Mouse (Mus musculus): ENCODE results near the gene Rpl41. TPM values are rescaled to one million over a fixed set of nuclear protein-coding genes. Genes with fewer than 3 reads are reported as not detected.

The Rpl41 gene
- polyA plus RNA-seq, 1 experiment from 2014 or later, result 5,059 TPM

DNA sequence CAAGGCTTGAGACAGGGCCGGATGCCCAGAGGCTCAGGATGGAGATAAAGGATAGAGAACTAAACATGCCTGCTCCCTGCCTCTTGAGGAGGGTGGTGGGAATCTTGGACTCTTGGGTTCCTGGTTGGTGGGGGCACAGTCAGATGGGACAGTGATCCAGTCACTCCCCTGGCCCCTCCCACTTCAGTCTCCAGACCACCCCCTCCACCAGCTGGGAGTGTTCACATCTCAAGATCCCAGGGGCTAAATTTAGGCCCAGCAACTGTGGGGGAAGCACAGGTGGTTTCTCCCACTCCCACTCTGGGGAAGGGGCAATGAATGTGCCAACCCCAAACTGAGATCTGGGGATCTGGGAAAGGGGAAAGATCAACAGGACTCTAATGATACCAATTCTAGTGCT, 39.0 kb upstream of the Rpl41 start:
- H3K36me3 ChIP-seq (ENCODE audit: control insufficient read depth, insufficient read depth, low read length), result no peaks in the 10 kb centered on the region
- peak overlapping the region; percentile 80; the same call in 1 of the 2 replicates for H3K27ac ChIP-seq (ENCODE audit: low read length)
- H3K4me1 ChIP-seq (ENCODE audit: control insufficient read depth, insufficient read depth, low read length), result peaks cover 12% of the 10 kb centered on the region
- no peaks in the 10 kb centered on the region; the same call in none of the 2 replicates for H3K27me3 ChIP-seq (ENCODE audit: control insufficient read depth, insufficient read depth, low read length)
- no peak for ATAC-seq (ENCODE audit: insufficient number of reproducible peaks, insufficient read depth, low FRiP score, low read depth)
- H3K4me2 ChIP-seq (replicated peaks; ENCODE audit: low read depth, low read length), result peak overlapping the region; percentile 94
- H3K4me3 ChIP-seq (ENCODE audit: low read depth, low read length), result peak overlapping the region; percentile 64
- 15% methylated on average over 1 of the region's 1 CpGs for WGBS
- H3K9ac ChIP-seq (replicated peaks; ENCODE audit: low read depth, low read length), result 0 out of 2 replicates have a peak overlapping the region, but pooled peaks have one; percentile 10
- H3K9me3 ChIP-seq (ENCODE audit: control insufficient read depth, low read depth, low read length), result no peaks in the 10 kb centered on the region

- no peaks in the 10 kb centered on the region; the same call in none of the 2 replicates for H3K27me3 ChIP-seq (ENCODE audit: control insufficient read depth, insufficient read depth, low read length)
- H3K9me3 ChIP-seq (ENCODE audit: control insufficient read depth, low read depth, low read length), result no peaks in the 10 kb centered on the region
- peak overlapping the region; percentile 10; the same call in 1 of the 2 replicates for H3K9ac ChIP-seq (replicated peaks; ENCODE audit: low read depth, low read length)
- peaks cover 12% of the 10 kb centered on the region for H3K4me1 ChIP-seq (ENCODE audit: control insufficient read depth, insufficient read depth, low read length)
- H3K36me3 ChIP-seq (ENCODE audit: control insufficient read depth, insufficient read depth, low read length), result no peaks in the 10 kb centered on the region
- H3K4me2 ChIP-seq (replicated peaks; ENCODE audit: low read depth, low read length), result peak overlapping the region; percentile 94
- peak overlapping the region; percentile 64 for H3K4me3 ChIP-seq (ENCODE audit: low read depth, low read length)
- peak overlapping the region; percentile 80 for H3K27ac ChIP-seq (ENCODE audit: low read length)
- 47% methylated on average over 8 of the region's 8 CpGs for WGBS
- no peak for ATAC-seq (ENCODE audit: insufficient number of reproducible peaks, insufficient read depth, low FRiP score, low read depth)
These were observed 38.6 kb upstream of the Rpl41 start for GRCm38 (mm10) chr10:128587697-128588096.

- Histone ChIP-seq H3K4me2 (replicated peaks; ENCODE audit: low read depth, low read length) (peak overlapping the region; percentile 94; the same call in 1 of the 2 replicates), H3K27me3 (ENCODE audit: control insufficient read depth, insufficient read depth, low read length) (no peaks in the 10 kb centered on the region; the same call in none of the 2 replicates), H3K4me1 (ENCODE audit: control insufficient read depth, insufficient read depth, low read length) (peaks cover 12% of the 10 kb centered on the region), H3K9ac (replicated peaks; ENCODE audit: low read depth, low read length) (no peak overlapping the region), H3K9me3 (ENCODE audit: control insufficient read depth, low read depth, low read length) (no peaks in the 10 kb centered on the region), H3K36me3 (ENCODE audit: control insufficient read depth, insufficient read depth, low read length) (no peaks in the 10 kb centered on the region), H3K27ac (ENCODE audit: low read length) (peak overlapping the region; percentile 80), H3K4me3 (ENCODE audit: low read depth, low read length) (peak overlapping the region; percentile 64)
- 38% methylated on average over 4 of the region's 4 CpGs for WGBS
- no peak for ATAC-seq (ENCODE audit: insufficient number of reproducible peaks, insufficient read depth, low FRiP score, low read depth)
These were observed 38.0 kb upstream of the Rpl41 start for GRCm38 (mm10) chr10:128587120-128587519.

- H3K27me3 ChIP-seq (ENCODE audit: control insufficient read depth, insufficient read depth, low read length), result no peaks in the 10 kb centered on the region; the same call in none of the 2 replicates
- no peak overlapping the region; the same call in 1 of the 2 replicates for H3K4me3 ChIP-seq (ENCODE audit: low read depth, low read length)
- 10% methylated on average over 1 of the region's 1 CpGs for WGBS
- no peaks in the 10 kb centered on the region for H3K36me3 ChIP-seq (ENCODE audit: control insufficient read depth, insufficient read depth, low read length)
- no peaks in the 10 kb centered on the region for H3K9me3 ChIP-seq (ENCODE audit: control insufficient read depth, low read depth, low read length)
- peak; percentile 12; the same call in 1 of the 2 replicates for ATAC-seq (ENCODE audit: insufficient number of reproducible peaks, insufficient read depth, low FRiP score, low read depth)
- H3K4me1 ChIP-seq (ENCODE audit: control insufficient read depth, insufficient read depth, low read length), result peaks cover 12% of the 10 kb centered on the region
- peak overlapping the region; percentile 80; the same call in 1 of the 2 replicates for H3K27ac ChIP-seq (ENCODE audit: low read length)
- peak overlapping the region; percentile 94; the same call in 1 of the 2 replicates for H3K4me2 ChIP-seq (replicated peaks; ENCODE audit: low read depth, low read length)
- peak overlapping the region; percentile 18; the same call in 1 of the 2 replicates for H3K9ac ChIP-seq (replicated peaks; ENCODE audit: low read depth, low read length)
These were observed 37.4 kb upstream of the Rpl41 start for GRCm38 (mm10) chr10:128586546-128586945.

DNA sequence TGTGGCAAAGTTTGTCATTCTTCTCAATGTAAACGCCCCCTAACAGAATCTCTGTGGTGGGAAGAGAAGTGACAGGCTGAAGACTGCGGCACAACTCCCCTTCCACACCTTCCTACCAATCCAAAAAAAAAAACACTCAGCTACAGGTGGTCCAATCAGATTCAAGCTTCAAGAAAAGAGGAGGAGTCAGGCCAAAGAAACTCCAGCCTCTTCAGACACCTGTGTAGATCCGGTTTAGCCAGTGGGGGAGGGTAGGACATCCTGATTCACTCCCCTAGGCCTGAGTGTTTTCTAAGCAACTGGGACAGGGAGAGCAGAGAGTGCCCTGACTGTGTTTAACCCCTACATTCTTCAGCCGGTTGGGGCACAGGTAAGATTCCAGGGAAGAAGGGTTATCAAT, 35.3 kb upstream of the Rpl41 start:
- no peaks in the 10 kb centered on the region; the same call in none of the 2 replicates for H3K27me3 ChIP-seq (ENCODE audit: control insufficient read depth, insufficient read depth, low read length)
- 5% methylated on average over 4 of the region's 4 CpGs for WGBS
- peak overlapping the region; percentile 69; the same call in 1 of the 2 replicates for H3K27ac ChIP-seq (ENCODE audit: low read length)
- no peak overlapping the region for H3K9ac ChIP-seq (replicated peaks; ENCODE audit: low read depth, low read length)
- H3K4me3 ChIP-seq (ENCODE audit: low read depth, low read length), result no peak overlapping the region
- no peaks in the 10 kb centered on the region for H3K9me3 ChIP-seq (ENCODE audit: control insufficient read depth, low read depth, low read length)
- H3K4me2 ChIP-seq (replicated peaks; ENCODE audit: low read depth, low read length), result peak overlapping the region; percentile 10; the same call in 1 of the 2 replicates
- peaks cover 12% of the 10 kb centered on the region for H3K4me1 ChIP-seq (ENCODE audit: control insufficient read depth, insufficient read depth, low read length)
- peak; percentile 82 for ATAC-seq (ENCODE audit: insufficient number of reproducible peaks, insufficient read depth, low FRiP score, low read depth)
- no peaks in the 10 kb centered on the region for H3K36me3 ChIP-seq (ENCODE audit: control insufficient read depth, insufficient read depth, low read length)

DNA sequence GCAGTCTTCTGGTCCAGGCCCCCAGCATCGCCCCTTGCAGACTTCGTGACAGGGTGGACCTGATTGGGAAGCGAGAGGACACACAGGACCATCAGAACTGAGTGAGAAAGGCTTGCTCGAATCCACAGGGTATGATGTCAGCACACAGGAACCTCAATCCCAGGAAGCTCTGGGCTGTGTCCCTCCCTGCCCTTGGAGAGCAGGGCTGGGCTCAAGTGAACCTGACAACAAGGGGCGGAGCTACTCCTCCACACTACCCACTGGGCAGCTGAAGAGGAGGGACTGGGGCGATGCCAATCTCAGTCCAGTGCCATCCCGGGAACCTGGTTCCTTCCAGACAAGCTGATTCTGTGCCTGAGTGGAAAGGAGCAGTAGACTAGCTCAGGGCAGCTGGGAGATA, 34.5 kb upstream of the Rpl41 start:
- peak overlapping the region; percentile 69; the same call in 1 of the 2 replicates for H3K27ac ChIP-seq (ENCODE audit: low read length)

GRCm38 (mm10) chr10:128579731-128580130, 30.6 kb upstream of the Rpl41 start:
- Histone ChIP-seq H3K27ac (ENCODE audit: low read length) (no peak overlapping the region), H3K4me1 (ENCODE audit: control insufficient read depth, insufficient read depth, low read length) (peaks cover 7% of the 10 kb centered on the region; the same call in 1 of the 2 replicates), H3K9me3 (ENCODE audit: control insufficient read depth, low read depth, low read length) (no peaks in the 10 kb centered on the region), H3K27me3 (ENCODE audit: control insufficient read depth, insufficient read depth, low read length) (no peaks in the 10 kb centered on the region), H3K9ac (replicated peaks; ENCODE audit: low read depth, low read length) (no peak overlapping the region), H3K4me2 (replicated peaks; ENCODE audit: low read depth, low read length) (no peak overlapping the region), H3K4me3 (ENCODE audit: low read depth, low read length) (no peak overlapping the region), H3K36me3 (ENCODE audit: control insufficient read depth, insufficient read depth, low read length) (peaks cover 6% of the 10 kb centered on the region; the same call in 1 of the 2 replicates)
- WGBS, result 89% methylated on average over 4 of the region's 4 CpGs
- ATAC-seq (ENCODE audit: insufficient number of reproducible peaks, insufficient read depth, low FRiP score, low read depth), result no peak

More for the DNA sequence above, 34.5 kb upstream of the Rpl41 start:
- Histone ChIP-seq H3K36me3 (ENCODE audit: control insufficient read depth, insufficient read depth, low read length) (no peaks in the 10 kb centered on the region; the same call in 1 of the 2 replicates), H3K27me3 (ENCODE audit: control insufficient read depth, insufficient read depth, low read length) (no peaks in the 10 kb centered on the region; the same call in 1 of the 2 replicates), H3K9me3 (ENCODE audit: control insufficient read depth, low read depth, low read length) (no peaks in the 10 kb centered on the region), H3K4me2 (replicated peaks; ENCODE audit: low read depth, low read length) (peak overlapping the region; percentile 10; the same call in 1 of the 2 replicates), H3K4me1 (ENCODE audit: control insufficient read depth, insufficient read depth, low read length) (peaks cover 12% of the 10 kb centered on the region), H3K9ac (replicated peaks; ENCODE audit: low read depth, low read length) (no peak overlapping the region), H3K4me3 (ENCODE audit: low read depth, low read length) (no peak overlapping the region)
- 18% methylated on average over 7 of the region's 7 CpGs for WGBS
- ATAC-seq (ENCODE audit: insufficient number of reproducible peaks, insufficient read depth, low FRiP score, low read depth), result peak; percentile 39; the same call in 1 of the 2 replicates

GRCm38 (mm10) chr10:128579298-128579697, 30.2 kb upstream of the Rpl41 start:
- H3K27me3 ChIP-seq (ENCODE audit: control insufficient read depth, insufficient read depth, low read length), result no peaks in the 10 kb centered on the region
- no peak overlapping the region for H3K27ac ChIP-seq (ENCODE audit: low read length)
- whole genome bisulfite sequencing, result 66% methylated on average over 3 of the region's 3 CpGs
- no peak for ATAC-seq (ENCODE audit: insufficient number of reproducible peaks, insufficient read depth, low FRiP score, low read depth)
- no peak overlapping the region for H3K4me2 ChIP-seq (replicated peaks; ENCODE audit: low read depth, low read length)
- H3K9me3 ChIP-seq (ENCODE audit: control insufficient read depth, low read depth, low read length), result no peaks in the 10 kb centered on the region
- no peak overlapping the region for H3K4me3 ChIP-seq (ENCODE audit: low read depth, low read length)
- no peak overlapping the region for H3K9ac ChIP-seq (replicated peaks; ENCODE audit: low read depth, low read length)
- H3K36me3 ChIP-seq (ENCODE audit: control insufficient read depth, insufficient read depth, low read length), result peaks cover 6% of the 10 kb centered on the region; the same call in 1 of the 2 replicates
- peaks cover 7% of the 10 kb centered on the region; the same call in 1 of the 2 replicates for H3K4me1 ChIP-seq (ENCODE audit: control insufficient read depth, insufficient read depth, low read length)
